Mouse (Mus musculus) embryonic fibroblast, embryonic 13.5 days (primary cell): ENCODE measurements at regions not wholly inside any gene's neighbourhood (a gene's known extent, or its start where the extent isn't known, plus 50 kb on each side); places are given as distances from the start of the nearest gene placed in this dataset.

Source experiments
- H3K27ac ChIP-seq: 2 replicates; pipeline ENCODE4 v1.5.1; 2012; ENCODE audit warnings: low read length, control low read depth, inconsistent platforms; ENCODE audit not compliant: insufficient read depth
- H3K4me1 ChIP-seq: 2 replicates; pipeline ENCODE4 v1.6.1; 2011; ENCODE audit warnings: low read length; ENCODE audit not compliant: control insufficient read depth, insufficient read depth
- H3K4me3 ChIP-seq: 2 replicates; pipeline ENCODE4 v1.5.1; 2011; ENCODE audit warnings: mild to moderate bottlenecking, control low read depth, low read length; ENCODE audit not compliant: insufficient read depth
- CTCF ChIP-seq: IDR thresholded peaks from 2 replicates; pipeline ENCODE4 v1.5.1; 2011; ENCODE audit warnings: mild to moderate bottlenecking, control low read depth, low read length, moderate library complexity, borderline replicate concordance; ENCODE audit not compliant: insufficient read depth
- POLR2A ChIP-seq: IDR thresholded peaks from 2 replicates; pipeline ENCODE4 v1.6.1; 2011; ENCODE audit warnings: low read depth, mild to moderate bottlenecking, control low read depth, low read length, moderate library complexity

DNA sequence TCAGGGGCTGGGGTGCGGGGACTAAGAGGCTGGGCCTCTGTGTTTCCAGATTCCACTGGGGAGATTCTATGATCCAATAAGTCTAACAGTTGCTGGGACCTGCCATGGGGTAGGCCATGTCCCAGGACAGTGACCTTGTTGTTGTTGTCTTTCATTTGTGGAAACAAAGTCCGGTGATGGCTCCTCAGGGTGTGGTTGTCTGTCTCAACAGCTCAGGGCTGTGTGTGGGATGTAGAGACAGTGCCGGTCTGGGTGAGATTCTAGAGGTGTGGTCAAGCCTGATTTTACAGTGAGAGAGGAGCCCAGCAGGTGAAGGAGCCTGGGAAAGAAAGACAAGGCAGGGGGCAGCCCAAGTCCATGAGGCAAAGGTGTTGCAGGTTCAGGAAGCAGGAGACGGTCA lies 111.5 kb upstream of the Sulf2 start:
- no peak overlapping the region for H3K4me3 ChIP-seq
- no peak for TF ChIP-seq CTCF
- no peak for TF ChIP-seq POLR2A
- H3K4me1 ChIP-seq: no peaks in the 10 kb centered on the region
- no peak overlapping the region for H3K27ac ChIP-seq

DNA sequence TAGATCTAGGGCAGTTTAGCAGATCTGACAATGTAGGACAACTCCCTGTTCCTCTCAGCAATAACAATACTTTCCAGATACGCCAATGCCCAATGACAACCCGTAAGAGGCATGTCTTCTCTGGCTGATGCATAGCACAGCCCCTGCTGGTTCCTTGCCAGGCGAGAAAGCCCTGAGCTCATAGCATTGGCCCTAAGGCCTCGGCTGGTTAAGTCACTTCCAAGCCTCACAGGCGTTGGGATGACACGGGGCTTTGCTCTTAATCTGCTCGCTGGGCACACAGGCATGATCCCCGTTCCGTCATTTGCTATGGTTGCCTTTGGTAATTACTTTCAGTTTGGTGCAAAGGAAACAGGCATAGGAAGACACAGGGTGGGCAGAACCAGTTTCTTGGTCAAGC lies 111.0 kb upstream of the Sulf2 start:
- H3K4me3 ChIP-seq: no peak overlapping the region
- no peak for TF ChIP-seq CTCF
- TF ChIP-seq POLR2A: no peak
- H3K27ac ChIP-seq: no peak overlapping the region
- H3K4me1 ChIP-seq: no peaks in the 10 kb centered on the region

DNA sequence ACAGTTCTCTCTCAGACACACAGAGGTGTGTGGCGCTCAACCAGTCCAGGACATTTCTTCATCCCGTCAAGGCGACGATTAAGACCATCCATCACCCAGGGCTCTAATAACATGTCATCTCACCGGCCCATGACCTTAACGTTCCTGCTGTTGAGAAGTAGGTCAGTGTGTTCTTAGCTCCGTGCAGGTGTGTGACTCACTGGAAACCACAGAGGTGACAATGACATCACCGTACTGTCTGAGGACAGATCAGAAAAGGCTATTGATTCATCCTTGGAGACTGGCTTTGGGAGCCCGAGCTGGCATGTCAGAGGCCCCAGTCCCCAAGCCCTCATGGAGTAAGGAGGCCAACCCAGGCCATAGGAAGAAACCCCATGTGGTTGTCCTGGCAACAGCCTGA lies 109.3 kb upstream of the Sulf2 start:
- H3K4me1 ChIP-seq: no peaks in the 10 kb centered on the region
- no peak overlapping the region for H3K4me3 ChIP-seq
- H3K27ac ChIP-seq: no peak overlapping the region
- TF ChIP-seq POLR2A (no peak), CTCF (no peak)

DNA sequence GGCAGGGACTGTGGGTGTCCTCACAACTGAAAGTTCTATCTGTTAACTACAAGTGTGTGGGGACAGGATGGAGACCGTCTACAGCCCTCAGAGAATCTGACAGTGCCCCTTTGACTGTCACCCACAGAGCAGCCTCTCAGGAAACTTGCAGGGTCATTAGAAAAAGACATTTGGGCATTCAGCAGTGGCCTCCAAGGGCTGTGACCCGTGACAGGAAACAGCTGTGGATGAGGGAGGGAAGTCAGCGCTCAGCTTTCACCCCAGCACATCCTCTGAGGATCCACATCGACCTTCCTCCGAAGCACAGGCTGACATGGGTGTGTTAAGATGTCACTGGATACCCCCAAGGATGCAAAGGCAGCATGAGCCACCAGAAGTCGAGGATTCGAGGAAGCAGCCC lies 106.3 kb upstream of the Sulf2 start:
- Histone ChIP-seq H3K4me3 (no peak overlapping the region), H3K4me1 (no peaks in the 10 kb centered on the region), H3K27ac (no peak overlapping the region)
- TF ChIP-seq CTCF: no peak
- no peak for TF ChIP-seq POLR2A

DNA sequence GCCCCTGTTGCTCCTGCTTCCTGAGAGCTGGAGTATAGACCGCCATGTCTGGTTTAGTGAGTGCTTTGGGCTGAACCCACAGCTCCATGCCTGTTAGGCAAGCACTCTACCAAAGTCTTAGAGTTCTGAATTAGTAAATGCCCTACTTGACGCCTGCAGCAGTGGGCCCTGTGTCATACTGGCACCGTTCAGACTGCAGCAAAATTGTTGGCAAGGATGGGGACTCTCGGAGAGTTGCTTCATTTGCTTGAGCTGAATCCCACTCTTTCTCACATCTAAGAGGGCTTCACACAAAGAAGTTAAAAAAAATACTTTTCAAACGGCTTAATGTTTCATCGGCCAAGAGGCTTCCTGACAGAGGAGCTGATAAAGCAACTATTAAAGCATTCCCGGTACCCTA lies 105.6 kb upstream of the Sulf2 start:
- Histone ChIP-seq H3K4me3 (no peak overlapping the region), H3K27ac (no peak overlapping the region), H3K4me1 (no peaks in the 10 kb centered on the region)
- TF ChIP-seq CTCF (no peak), POLR2A (no peak)

DNA sequence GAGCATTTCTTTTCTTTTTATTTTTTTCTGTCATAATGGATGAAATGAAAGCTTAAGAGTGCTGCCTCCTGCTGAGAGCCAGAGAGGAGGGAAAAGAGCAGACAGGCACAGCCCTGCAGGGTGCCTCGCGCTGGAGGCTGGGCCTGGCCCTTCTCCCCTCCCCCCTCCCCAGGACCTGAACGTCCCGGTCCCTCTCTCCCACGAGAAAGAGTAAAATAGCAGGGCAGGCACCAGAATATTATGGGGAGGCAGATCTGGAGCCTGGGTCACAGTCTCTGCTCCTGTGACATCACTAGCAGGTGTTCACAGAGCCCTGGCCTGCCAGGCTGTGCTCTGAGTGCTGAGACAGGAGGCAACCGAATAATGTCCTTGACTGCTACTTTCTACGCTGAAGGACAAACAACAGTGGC lies 103.3 kb upstream of the Sulf2 start:
- Histone ChIP-seq H3K27ac (no peak overlapping the region), H3K4me1 (no peaks in the 10 kb centered on the region), H3K4me3 (no peak overlapping the region)
- TF ChIP-seq POLR2A (no peak), CTCF (no peak)

DNA sequence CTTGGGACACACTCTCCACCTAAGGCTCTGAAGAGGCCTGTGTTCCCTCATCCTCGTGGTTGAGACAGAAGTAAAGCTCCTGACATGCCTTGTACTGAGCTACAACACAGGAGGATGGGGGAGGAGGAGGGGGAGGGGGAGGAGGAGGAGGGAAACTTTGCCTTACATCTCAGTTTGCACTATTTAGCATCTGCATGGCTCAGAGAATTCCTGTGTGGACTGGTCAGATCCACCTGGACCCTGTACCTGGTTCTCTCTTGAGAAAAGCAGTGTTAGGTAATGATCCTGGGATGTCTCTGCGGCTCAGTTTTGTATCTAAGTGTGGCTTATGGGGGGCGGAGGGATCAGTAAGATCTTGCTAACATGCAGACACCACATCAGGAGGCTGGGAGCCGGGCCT lies 102.2 kb upstream of the Sulf2 start:
- Histone ChIP-seq H3K4me3 (no peak overlapping the region), H3K4me1 (no peaks in the 10 kb centered on the region), H3K27ac (no peak overlapping the region)
- TF ChIP-seq POLR2A: no peak
- no peak for TF ChIP-seq CTCF

DNA sequence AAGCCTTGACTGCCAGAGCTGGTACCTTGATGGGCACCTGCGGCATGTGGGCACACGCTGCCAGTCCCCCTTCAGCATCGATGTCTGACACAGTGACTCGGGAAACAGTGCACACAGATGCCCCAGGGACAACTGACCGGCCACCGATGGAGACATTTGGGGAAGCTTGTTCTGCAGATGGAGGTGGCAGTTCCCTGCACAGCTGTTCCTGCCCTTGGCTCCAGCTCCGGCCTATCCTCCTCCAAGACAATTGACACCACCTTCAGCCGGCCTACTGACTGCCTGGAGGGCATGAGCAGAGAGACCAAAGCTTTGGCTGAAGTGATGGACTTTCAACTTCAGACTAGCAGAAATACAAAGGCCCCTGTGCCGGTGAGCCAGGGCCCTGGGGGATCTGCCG lies 100.7 kb upstream of the Sulf2 start:
- Histone ChIP-seq H3K27ac (no peak overlapping the region), H3K4me3 (no peak overlapping the region), H3K4me1 (no peaks in the 10 kb centered on the region)
- TF ChIP-seq CTCF: no peak
- TF ChIP-seq POLR2A: no peak

DNA sequence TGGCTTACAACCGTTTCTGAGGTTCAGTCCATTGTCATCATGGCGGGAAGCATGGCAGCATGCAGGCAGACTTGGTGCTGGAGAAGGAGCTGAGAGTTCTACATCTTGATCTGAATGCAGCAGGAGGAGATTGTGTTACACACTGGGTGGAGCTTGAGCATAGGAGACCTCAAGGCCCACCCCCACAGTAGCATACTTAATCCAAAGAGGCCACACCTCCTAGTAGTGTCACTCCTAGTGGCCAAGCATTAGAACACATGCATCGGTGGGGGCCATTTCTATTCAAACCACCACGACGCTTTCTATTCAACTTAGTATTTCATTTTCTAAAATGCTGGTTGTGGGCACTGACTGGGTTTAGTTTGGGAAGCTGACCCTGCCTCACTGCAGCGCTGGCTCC lies 99.1 kb upstream of the Sulf2 start:
- Histone ChIP-seq H3K27ac (no peak overlapping the region), H3K4me1 (no peaks in the 10 kb centered on the region), H3K4me3 (no peak overlapping the region)
- TF ChIP-seq CTCF (no peak), POLR2A (no peak)

DNA sequence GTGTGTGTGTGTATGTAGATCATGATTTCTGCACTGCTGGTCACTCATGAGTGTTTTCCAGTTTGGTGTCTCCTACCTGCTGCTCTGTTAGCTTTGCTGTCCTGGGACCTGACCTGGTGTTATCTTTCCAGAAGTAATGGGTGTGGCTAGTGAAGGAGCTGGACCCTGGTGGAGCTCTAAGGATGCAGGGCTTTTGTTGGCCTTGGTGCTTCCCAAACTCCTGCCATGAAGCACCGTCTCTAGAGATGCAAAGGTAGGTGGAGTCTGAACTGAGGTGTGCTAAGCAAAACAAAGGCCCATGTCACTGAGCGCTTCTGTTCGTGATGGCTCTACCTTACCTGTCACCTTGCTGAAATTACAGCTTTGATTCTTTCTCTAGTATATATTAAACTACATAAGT lies 96.6 kb upstream of the Sulf2 start:
- no peaks in the 10 kb centered on the region for H3K4me1 ChIP-seq
- no peak overlapping the region for H3K4me3 ChIP-seq
- no peak overlapping the region for H3K27ac ChIP-seq
- TF ChIP-seq CTCF (no peak), POLR2A (no peak)

DNA sequence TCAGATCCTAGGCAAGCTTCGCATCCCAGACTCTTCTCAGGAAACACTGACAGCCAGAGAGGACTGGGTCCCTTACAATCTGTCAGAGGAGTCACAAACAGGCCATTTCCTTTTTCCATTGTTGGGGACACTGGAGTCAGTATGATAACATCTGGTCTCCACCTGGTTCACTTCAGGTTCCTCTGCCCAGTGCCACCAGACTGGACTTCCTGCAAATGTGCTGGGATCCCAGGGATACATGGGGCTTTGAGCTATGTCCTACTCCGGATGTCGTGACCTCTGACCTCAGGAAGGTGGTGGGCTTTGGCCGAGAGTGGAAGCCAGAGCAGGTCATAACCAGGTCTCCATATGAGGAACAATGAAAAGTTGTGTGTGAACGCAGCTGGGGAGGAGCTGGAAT lies 96.0 kb upstream of the Sulf2 start:
- H3K27ac ChIP-seq: no peak overlapping the region

More for the DNA sequence above, 96.0 kb upstream of the Sulf2 start:
- no peaks in the 10 kb centered on the region for H3K4me1 ChIP-seq
- H3K4me3 ChIP-seq: no peak overlapping the region
- TF ChIP-seq CTCF (no peak), POLR2A (no peak)
